Mouse (Mus musculus): ENCODE measurements at regions not wholly inside any gene's neighbourhood (a gene's known extent, or its start where the extent isn't known, plus 50 kb on each side); places are given as distances from the start of the nearest gene placed in this dataset.

DNA sequence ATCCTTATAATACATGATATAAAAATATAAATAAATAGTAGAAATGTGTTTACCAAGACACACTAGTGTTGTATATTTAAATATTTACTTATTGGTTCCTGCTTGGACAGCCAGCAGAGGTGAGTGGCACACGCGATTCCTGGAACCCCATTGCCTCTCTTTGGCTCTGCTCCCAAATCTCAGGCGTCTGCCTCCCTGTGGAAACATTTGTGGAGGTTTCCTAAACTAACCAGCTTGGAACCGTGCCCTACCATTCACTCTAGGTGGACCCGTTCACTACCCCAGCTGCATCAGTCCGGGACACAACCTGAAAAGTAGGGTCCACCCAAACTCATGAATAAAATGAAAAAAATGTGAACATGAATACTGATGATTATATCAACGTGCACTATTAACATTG lies 404.0 kb upstream of the Defb41 start:
- no peak for ATAC-seq (ENCODE audit: insufficient number of reproducible peaks, low FRiP score, low TSS enrichment)

DNA sequence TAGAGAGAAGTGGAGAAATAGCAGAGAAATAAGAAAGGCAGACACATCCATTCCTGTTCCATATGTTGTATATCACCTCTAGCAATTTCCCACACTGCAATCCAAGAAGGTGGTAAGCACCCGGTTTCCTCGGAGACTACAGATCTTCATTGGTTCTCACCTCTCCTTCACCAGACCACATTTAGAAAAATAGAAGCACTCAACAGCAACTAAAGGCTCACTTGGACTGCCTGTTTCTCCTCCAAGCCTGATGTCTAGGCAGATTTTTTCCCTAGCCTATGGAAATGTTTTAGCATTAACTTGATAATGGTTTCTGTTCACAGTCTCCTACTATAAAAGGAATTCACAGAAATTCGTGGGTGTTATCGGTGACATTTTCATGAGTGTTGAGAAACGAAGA lies 403.3 kb upstream of the Defb41 start:
- ATAC-seq (ENCODE audit: insufficient number of reproducible peaks, low FRiP score, low TSS enrichment): no peak

DNA sequence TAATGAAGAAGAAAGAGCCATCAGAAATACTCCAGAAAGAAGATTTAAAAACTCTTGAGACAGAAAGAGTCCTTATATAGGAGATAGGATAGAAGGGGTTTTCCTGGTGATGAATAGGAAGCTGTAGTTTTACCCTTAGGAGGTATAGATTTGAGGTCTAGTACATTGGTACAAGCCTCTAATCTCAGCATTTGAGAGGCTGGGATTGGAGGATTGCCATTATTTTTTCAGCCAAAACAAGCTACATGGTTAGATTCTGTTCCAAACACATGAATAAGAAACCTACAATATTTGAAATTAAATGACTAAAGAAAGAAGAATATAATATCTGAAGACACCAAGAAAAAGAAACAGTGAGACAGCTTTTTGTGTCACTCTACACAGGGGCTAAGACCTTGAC lies 375.9 kb upstream of the Defb41 start:
- peak; percentile 77 for ATAC-seq (ENCODE audit: insufficient number of reproducible peaks, low FRiP score, low TSS enrichment)

DNA sequence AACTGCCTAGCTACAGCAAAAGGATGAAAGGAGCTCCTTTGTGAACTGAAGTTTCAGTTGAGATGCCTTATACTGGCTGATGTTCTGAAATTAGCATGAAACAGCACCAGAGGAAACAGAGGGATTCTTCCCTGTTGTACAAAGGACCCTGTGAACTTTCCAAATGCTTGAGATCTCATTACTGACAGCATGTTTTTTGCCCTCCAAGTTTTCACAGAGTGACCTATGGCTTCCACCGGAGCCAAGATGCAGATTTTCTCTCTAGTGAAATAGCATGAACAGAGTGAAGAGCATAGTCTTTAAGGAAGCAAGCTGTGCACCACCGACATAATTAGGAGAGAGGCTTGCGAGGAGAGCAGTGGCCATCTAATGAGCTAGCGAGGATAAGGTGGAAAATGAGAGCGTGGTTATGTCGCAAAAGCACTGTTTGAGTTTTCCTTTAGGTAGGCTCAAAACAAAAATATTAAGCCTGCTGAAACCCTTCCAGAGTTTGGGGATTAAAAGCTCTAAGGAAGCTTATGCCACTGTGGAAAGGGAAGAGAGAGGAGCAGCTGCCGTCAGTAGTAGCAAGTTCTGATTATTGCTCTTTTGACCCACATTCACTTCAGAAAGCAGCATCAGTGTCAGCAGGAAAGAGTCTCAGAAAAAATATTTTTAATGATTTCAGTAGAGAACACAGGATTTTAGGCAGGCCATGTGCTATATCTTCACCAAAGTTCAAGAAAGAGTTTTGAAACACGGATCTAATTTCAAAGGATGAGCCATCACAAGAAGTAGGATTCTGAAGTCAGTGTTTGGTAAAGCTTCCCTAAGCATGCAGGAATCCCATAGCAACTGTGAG lies 374.7 kb upstream of the Defb41 start:
- no peak for ATAC-seq (ENCODE audit: insufficient number of reproducible peaks, low FRiP score, low TSS enrichment)

DNA sequence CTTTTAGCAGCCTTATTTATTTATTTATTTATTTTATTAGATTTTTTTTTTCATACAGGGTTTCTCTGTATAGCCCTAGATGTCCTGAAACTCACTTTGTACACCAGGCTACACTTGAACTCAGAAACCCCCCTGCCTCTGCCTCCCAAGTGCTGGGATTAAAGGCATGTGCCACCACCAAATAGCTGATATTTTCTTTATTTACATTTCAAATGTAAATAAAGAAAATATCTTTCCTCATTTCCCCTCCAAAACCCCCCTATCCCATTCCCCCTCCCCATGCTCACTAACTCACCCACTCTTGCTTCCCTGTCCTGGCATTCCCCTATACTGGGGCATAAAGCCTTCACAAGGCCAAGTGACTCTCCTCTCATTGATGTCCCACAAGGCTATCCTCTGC lies 372.4 kb upstream of the Defb41 start:
- ATAC-seq (ENCODE audit: insufficient number of reproducible peaks, low FRiP score, low TSS enrichment): no peak

DNA sequence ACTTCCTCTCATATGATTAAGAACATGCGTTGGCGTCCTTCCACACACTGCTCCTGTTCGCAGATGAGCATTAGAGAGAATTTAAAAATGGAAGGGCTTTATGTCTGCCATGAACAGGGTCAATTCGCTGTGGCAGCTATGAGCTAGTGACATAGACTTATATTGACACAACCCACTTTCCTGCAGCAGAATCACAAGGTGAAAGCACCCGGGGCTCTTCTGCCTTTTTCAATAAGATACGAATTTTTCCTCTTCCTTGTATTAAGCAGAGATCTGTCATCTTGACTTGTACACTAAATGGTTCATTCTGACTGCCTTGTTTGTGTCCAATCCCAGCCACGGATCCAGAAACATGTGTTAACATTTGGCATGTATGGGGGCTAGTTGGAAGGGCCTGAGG lies 345.3 kb upstream of the Defb41 start:
- ATAC-seq (ENCODE audit: insufficient number of reproducible peaks, low FRiP score, low TSS enrichment): no peak

DNA sequence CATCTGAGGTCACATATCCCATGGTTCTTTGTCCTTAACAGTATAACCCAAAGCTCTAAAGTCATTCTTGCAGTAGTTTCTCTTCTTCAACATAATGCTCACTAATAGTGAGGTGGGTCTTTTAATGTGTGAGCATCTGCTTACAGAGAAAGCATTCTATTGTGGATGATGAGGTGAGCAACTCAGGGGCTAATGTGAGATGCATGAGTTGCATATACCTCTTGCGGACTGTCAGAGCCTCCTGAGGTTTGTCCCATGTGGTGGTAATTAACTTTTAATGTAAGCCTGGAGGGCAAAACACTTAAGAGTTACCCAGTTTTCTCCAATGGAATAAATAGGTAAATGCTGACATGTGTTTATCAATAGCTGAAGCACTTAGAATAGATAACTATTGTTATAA lies 334.9 kb upstream of the Defb41 start:
- ATAC-seq (ENCODE audit: insufficient number of reproducible peaks, low FRiP score, low TSS enrichment): no peak

DNA sequence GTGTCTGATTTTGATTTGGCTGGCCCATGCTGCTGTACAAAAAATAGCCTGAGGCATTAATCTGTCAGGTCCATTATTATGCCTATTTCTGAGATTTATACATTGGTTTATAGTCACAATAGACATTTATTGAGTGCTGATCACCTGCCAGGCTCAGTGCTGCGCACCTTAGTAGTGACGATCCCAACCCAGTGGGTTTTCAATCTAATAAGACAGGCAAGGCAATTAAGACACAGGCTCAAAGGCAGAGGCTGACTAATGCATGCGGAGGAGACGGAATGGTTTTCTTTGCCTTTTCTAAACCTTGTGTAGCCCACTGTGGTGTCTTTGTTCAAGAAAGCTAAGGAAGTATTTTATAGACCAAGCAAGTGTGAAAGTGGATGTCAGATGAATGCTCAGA lies 334.0 kb upstream of the Defb41 start:
- ATAC-seq (ENCODE audit: insufficient number of reproducible peaks, low FRiP score, low TSS enrichment): no peak

DNA sequence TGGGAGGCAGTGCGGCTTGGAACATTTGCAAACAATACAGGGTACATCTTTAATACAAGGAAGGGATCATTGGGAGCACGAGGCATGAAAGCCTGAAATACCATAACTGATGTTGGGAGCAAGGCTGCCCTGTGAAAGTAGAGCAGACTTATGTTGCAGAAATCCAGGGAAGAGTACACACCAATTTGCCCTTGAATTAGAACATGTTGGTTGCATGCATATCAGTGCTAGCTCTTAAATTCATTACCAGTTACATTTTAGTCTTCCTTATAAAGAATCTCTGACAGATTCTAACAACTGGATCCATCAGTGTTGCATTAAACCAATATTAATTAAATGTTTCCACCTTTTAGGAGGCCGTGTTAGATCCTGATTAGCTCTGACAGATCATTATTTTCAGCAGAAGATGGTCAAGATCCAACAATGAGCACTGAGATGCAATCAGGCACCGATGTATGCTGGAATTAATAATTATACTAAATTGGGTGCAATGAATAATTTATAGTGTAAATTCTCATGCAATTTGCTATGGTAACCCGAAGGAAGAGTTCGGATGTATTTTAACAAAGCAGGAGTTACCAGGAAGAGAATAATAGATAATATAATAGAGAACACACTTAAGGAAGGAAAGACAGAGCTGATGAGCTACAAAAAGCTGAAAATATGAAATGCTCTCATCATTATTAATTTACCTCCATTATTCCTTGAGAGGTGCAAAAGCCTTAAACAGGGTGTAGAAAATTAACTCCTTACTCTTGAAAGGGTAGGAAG lies 318.6 kb upstream of the Defb41 start:
- ATAC-seq (ENCODE audit: insufficient number of reproducible peaks, low FRiP score, low TSS enrichment): no peak

DNA sequence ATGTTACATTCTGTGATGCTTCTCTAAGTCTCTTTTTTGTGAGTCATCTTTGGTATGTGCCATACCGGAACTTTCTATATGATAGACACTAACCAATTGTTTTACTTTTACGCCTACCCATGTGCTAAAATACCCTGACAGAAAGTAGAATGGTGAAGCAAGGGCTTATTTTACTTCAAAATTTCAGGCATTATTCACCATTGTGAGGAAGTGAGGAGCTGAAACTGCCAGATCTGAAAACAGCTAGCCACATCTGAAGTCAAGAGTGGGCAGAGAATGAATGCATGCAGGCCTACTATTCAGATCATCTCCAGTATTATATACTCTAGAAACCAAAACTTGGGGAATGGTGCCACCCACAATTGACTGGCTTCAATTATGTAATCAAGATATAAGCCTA lies 313.7 kb upstream of the Defb41 start:
- no peak for ATAC-seq (ENCODE audit: insufficient number of reproducible peaks, low FRiP score, low TSS enrichment)

DNA sequence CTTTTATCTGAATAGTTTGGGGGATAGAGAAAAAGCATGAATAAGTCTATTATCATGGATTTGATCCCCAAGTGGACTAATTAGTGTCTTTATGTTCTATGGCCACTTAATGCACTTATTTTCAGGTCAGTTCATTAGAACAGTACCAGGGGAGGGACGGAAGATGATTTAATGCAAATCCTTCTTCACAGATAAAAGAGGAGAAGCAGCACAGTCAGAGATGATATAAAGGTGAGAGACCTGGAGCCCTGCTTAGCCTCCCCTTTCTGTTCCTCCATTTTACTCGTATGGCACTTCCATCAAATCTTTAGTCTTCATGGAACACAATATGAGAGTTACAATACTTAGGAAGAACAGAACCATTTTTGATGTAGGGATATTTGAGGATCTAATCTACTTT lies 302.1 kb upstream of the Defb41 start:
- ATAC-seq (ENCODE audit: insufficient number of reproducible peaks, low FRiP score, low TSS enrichment): no peak

DNA sequence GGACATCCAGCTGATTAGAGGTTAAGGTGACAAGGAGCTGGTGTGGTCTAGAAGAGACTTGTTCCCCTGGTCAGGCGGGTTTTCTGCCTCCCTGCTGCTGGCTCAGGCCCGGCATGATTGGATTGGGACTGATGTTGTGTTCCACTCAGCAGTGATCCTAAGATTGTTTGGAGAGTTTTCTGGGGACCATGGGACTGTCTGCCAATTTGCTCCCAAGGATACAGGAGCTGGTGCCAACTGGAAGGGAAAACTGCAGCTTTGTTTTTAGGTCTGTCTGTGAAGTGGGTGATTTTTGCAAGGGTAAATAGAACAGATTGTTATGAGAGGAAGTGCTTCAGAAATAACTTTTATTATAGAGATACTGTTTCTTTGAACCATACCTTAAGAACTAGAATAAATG lies 286.3 kb upstream of the Defb41 start:
- peak; percentile 40; the same call in 1 of the 2 replicates for ATAC-seq (ENCODE audit: insufficient number of reproducible peaks, low FRiP score, low TSS enrichment)

DNA sequence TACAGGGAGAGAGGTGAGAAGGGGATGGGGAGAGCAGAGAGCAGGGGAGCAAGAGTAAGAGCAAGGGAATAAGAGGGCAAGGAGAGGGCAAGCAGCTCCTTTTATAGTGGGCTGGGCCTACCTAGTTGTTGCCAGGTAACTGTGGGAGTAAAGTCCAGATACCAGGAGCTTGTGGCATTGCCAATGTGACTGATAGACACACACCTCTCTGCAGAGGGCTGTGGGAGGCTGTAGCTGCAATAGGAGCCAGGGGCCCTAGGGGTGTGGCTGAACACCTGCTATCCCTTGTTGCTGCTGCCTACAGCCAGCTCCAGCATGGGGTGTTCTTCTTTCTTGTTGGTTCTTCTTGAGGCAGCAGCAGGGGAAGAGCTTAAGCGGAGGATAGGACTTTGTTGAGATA lies 266.8 kb upstream of the Defb41 start:
- no peak for ATAC-seq (ENCODE audit: insufficient number of reproducible peaks, low FRiP score, low TSS enrichment)

DNA sequence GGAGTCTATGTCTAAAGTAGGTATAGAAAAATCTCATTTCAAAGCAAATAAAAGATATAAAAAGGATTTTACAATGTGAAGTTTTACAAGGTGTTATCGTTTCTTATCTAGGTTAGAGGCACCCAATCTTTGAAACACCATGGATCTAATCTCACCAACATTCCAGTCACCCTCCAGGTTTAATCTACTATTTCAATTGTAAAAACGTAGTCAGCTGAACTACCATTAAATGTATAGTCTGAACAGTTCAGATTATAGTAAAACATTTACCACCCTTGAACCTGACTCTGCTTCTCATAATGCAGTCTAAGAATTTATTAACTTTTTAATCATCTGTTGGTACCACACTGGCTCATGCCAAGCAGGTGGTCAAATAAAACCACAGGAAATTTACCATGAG lies 259.5 kb upstream of the Defb41 start:
- ATAC-seq (ENCODE audit: insufficient number of reproducible peaks, low FRiP score, low TSS enrichment): no peak

DNA sequence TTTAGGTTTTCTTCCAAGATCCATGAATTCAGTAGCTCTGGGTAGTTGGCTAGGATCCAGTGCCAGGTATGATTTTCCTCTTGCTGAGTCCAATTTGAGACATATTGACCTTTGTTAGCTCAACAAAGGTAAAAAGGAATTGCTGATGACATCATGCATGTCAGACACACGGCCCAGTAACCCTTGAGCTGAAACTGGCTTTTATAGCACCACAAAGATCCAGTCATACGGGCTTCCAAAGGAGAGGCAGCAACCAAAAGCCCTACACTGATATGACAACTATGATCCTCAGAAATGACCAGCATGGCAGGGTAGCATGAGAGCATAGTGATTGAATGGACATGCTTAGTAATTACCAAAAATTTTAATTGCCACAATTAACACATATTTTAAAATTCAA lies 258.0 kb upstream of the Defb41 start:
- no peak for ATAC-seq (ENCODE audit: insufficient number of reproducible peaks, low FRiP score, low TSS enrichment)

DNA sequence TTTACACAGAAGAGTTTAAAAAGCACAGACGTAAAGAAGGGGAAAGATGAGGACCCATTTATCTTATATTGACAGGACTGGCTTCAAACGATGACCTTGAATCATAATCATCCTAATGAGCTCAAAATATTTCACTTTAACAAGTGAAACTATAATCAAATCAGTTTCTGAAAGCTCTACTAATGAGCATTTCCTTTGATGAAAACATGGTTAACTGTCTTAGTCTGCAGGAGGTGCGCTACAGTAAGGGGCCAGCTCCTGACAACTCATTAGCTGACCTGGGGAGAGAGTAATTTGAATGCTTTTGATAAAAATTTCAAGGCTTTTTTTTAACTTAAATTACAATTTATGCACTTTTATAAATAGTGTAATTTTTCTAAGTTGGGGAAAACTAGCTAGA lies 247.8 kb upstream of the Defb41 start:
- no peak for ATAC-seq (ENCODE audit: insufficient number of reproducible peaks, low FRiP score, low TSS enrichment)

DNA sequence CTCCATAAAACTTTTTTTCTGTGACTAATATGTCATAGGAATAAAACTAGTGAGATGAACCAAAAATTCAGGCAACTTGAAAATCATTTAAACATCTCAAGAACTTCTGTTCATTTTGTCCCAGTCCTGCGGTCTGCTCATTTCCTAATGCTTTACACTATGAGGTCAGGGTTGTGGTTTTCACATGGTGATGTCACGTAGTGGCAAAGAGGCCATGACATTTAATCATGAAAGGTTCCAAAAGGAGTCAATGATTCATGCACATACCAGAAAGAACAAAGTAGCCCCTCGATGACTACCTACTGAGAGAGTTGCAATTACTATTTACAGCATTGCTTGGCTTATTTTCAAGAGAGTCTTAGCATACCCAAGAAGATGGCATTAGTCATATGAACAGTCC lies 233.6 kb upstream of the Defb41 start:
- ATAC-seq (ENCODE audit: insufficient number of reproducible peaks, low FRiP score, low TSS enrichment): no peak

DNA sequence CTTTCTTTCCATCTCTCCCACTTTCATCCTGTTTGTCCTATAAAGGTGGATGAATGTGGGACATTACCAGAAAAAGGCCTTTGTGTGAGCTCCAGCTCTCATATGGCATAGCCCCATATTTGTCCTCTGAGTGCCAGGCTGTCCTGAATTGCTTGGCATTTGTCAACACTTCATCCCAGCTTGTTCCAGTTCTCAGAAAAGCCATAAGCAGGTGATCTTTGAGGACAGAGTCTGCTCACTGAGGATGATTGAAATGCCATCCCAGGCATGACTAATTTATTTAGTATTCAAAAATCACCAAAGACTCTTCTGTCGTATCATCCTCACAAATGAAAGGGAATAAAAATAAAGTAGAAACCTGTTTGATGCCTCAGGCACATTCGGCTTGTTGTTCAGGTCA lies 203.6 kb upstream of the Defb41 start:
- peak; percentile 94 for ATAC-seq (ENCODE audit: insufficient number of reproducible peaks, low FRiP score, low TSS enrichment)

DNA sequence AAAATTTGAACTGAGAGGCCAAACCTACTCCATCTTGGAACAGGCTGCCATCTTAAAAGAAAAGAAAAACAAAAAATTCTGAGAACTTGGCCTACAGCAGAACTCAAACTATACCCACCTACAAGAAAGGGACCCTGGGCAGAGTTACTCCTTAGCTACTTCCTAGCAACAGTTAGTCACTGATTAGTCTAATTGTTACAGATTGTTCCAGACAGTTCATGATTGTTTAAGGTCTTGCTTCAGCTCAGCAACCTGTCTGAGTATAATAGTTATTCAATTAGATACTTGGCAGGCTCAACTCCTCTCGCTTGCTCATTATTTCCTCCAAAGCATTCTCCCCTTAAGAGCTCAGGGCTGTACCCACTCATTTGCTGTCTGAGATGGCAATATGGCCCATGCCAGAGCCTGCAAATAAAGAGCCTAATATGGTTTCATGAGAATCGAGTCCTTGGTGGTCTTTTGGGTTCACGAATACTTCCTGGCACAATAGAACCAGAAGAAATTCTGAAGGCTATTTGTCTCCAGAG lies 200.4 kb upstream of the Defb41 start:
- ATAC-seq (ENCODE audit: insufficient number of reproducible peaks, low FRiP score, low TSS enrichment): no peak

DNA sequence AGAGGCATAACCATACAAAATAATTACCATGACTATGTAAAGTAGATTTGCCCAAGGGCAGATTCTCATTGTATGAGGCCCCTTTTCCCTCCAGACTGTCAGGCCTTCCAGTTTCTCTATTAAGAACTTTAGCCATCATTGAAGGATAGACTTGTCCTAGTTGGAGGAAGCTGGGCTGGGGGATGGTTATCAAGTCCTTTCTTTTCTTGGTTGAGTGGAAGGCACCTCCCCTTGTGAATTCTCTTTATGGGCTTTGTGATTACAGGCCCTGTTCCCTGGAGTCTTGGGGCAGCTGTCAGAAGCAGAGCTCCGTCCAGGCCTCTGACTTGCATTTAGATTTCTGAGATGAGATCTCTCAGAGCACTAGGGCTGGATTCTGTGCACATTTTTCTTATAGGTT lies 198.3 kb upstream of the Defb41 start:
- ATAC-seq (ENCODE audit: insufficient number of reproducible peaks, low FRiP score, low TSS enrichment): 0 out of 2 replicates have a peak, but pooled peaks have one; percentile 17

DNA sequence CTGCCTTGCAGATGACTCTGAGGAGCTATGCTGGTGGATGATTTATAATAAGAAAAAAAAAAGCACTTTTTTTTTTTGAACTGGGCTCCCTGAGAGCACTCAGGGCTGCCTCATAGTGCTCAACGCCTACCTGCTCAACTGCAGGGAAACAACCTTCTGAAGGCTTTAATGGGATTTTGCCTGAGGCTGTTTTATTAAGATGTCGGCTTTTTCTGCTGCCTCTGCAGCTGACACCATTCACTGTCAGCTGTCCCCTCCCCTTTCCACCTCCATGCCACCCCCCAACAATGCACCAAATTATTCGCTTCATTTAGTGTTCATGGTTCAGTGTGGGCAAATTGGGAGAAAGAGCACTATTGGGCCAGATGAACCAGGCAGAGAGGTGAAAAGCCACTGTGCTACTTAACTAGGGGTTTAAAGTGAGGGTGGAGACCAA lies 151.4 kb upstream of the Defb41 start:
- no peak for ATAC-seq (ENCODE audit: insufficient number of reproducible peaks, low FRiP score, low TSS enrichment)

DNA sequence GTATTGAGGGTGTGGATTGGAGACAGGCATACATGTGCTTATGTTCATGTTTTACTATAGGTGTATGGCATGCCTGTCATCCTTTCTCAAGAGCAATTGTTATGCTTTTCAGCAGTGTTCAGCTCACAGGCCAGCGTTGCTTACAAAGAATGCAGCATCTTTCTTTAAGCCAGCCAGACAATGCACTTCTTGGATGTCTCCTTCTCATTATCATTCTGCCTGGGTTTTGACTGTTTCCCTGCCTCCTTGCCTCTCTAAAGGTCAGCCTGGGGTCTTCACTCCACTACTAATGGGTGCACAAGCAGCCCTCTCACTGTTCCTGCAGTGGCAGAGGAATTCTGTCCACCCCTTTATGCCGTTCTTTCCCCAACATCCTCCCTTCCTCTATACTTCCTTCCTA lies 150.9 kb upstream of the Defb41 start:
- ATAC-seq (ENCODE audit: insufficient number of reproducible peaks, low FRiP score, low TSS enrichment): no peak
